Mouse (Mus musculus): Measurements from ENCODE around the gene Olig3. TPM values are rescaled to one million over a fixed set of nuclear protein-coding genes. Genes with fewer than 3 reads are reported as not detected.
A peak's percentile ranks its signal among the peaks of the same experiment; 100 is the strongest.

Olig3 gene
- polyA plus RNA-seq, 1 experiment: 5.7 TPM

DNA sequence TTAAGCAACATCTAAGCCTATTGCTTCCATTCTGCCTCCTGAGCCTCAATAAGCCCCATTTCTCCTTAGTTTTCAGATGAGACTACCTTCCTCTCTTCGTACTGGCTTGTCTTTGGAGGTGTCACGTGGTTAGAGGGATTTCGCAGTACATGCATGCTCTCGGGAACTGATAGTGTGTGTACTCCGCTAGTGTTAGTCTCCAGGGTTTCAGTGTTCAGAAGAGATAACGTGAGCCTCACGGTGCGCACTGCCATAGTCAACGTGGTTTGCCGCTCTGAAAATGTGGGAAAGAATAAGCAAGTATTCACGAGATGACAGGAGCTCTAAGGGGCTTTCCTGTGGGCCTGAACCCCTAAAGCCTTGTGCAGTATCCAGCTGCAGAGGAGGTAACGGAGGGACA is 41.1 kb downstream of the Olig3 start:
- no peak for TF ChIP-seq CTCF (IDR thresholded peaks at IDR 0.05; ENCODE audit: borderline replicate concordance, extremely low read depth, insufficient read depth, insufficient read length)
- no peak for TF ChIP-seq POLR2A (IDR thresholded peaks at IDR 0.05; ENCODE audit: borderline replicate concordance, extremely low read depth, insufficient read depth, insufficient read length, poor library complexity, severe bottlenecking)
- peak; percentile 58 for DNase-seq (ENCODE audit: low read depth)

DNA sequence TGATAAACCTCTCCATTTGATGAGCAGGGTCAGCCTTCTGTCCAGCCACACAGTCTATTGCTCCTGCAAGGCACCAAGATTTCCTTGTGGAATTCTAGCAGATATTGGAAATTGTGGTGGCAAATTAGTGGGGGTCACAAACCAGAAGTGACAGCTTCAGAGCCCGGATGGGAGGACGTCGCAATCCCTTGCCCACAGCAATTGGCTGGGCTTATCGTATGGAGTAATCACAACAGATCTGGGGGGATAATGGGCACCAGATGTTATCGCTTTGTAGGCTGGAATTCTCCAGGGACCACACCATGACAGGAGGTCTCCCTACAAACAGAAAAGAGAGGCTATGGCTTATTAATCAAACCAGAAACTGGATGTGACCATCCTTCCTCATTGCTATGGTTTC is 44.8 kb downstream of the Olig3 start:
- no peak for TF ChIP-seq POLR2A (IDR thresholded peaks at IDR 0.05; ENCODE audit: borderline replicate concordance, extremely low read depth, insufficient read depth, insufficient read length, poor library complexity, severe bottlenecking)
- no peak for TF ChIP-seq CTCF (IDR thresholded peaks at IDR 0.05; ENCODE audit: borderline replicate concordance, extremely low read depth, insufficient read depth, insufficient read length)
- peak; percentile 62 for DNase-seq (ENCODE audit: low read depth)

DNA sequence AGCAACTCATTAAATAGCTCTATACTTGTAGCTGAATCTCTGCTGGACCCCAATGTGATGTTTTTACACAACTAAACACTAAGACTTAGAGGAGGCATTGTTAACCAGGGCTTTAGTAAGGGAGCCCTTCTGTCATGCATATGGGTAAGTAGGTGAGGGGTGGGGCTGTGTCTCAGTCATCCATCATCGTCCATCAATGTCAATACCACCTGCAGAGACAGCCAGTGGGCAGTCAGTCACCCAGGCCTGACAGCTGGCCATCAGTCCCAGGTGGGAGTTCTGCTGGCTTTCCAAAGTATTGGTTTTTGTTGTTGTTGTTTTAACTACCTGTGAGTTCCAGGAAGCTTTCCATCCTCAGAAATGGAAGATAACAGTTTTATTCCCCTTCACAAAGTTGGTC is 48.1 kb downstream of the Olig3 start:
- no peak for DNase-seq (ENCODE audit: low read depth)
- TF ChIP-seq POLR2A (IDR thresholded peaks at IDR 0.05; ENCODE audit: borderline replicate concordance, extremely low read depth, insufficient read depth, insufficient read length, poor library complexity, severe bottlenecking) (no peak), CTCF (IDR thresholded peaks at IDR 0.05; ENCODE audit: borderline replicate concordance, extremely low read depth, insufficient read depth, insufficient read length) (no peak)

DNA sequence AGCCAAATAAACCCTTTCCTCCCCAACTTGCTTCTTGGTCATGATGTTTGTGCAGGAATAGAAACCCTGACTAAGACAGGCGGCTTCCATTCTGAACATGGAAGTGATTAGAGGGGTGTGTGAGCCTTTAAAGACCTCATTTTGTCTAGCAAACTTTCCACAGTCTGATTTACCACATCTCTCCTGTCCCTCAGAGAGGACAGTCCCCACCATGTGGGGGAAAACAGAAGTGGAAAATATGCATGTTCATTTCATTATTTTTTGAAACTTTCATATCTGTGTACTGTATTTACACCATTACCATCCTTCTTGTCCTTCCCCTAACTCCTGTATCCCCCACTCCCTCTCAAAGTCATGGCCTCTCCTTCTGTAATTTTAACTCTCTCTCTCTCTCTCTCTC is 49.6 kb downstream of the Olig3 start:
- DNase-seq (ENCODE audit: low read depth): no peak
- TF ChIP-seq POLR2A (IDR thresholded peaks at IDR 0.05; ENCODE audit: borderline replicate concordance, extremely low read depth, insufficient read depth, insufficient read length, poor library complexity, severe bottlenecking) (no peak), CTCF (IDR thresholded peaks at IDR 0.05; ENCODE audit: borderline replicate concordance, extremely low read depth, insufficient read depth, insufficient read length) (no peak)

DNA sequence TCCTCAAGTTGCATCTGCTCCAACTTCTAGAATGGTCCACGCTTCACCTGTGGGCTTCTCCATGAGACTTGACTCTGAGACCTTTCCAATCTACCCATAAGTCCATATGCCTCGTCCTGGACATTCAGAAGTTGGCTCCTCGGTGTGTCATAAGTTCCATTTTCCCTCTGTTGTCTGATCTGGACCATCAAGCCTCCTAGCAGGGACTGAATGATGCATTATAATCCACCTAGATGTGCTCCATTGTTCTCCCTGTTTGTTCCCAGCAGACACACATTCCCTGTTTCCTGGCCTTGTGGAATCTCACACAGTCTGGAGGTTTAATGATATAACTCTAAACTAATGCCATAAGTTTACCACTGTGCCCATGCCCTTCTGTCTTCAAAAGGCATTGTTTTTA is 50.8 kb downstream of the Olig3 start:
- no peak for DNase-seq (ENCODE audit: low read depth)
- TF ChIP-seq CTCF (IDR thresholded peaks at IDR 0.05; ENCODE audit: borderline replicate concordance, extremely low read depth, insufficient read depth, insufficient read length) (no peak), POLR2A (IDR thresholded peaks at IDR 0.05; ENCODE audit: borderline replicate concordance, extremely low read depth, insufficient read depth, insufficient read length, poor library complexity, severe bottlenecking) (no peak)

Other genes with a start within 250 kb of the Olig3 start
- gene Ifngr1, start 235.4 kb downstream of the Olig3 start, polyA plus RNA-seq (2012; rRNA removed): 8.3 and 12.3 TPM in 2 replicates